Mouse (Mus musculus): ENCODE results near the gene Gm5617.

GRCm38 (mm10) chr9:48450066-48450465 lies 45.2 kb upstream of the Gm5617 start:
- TF ChIP-seq POLR2A (IDR thresholded peaks at IDR 0.05; ENCODE audit: borderline replicate concordance, control insufficient read depth, low read depth, low read length) (no peak), CTCF (IDR thresholded peaks at IDR 0.05; ENCODE audit: control insufficient read depth, insufficient read depth, low read length) (no peak)

Measured in bone marrow, adult 2 months (tissue).